Mouse (Mus musculus) C2C12 (cell line): ENCODE data around the gene Cd53. TPM values are rescaled to one million over a fixed set of nuclear protein-coding genes. Genes with fewer than 3 reads are reported as not detected.

ENCODE experiments used
- H3K27me3 ChIP-seq: one replicate; pipeline ENCODE4 v1.6.1; 2011; ENCODE audit not compliant: control insufficient read depth, insufficient read depth, insufficient read length
- H3K36me3 ChIP-seq: one replicate; pipeline ENCODE4 v1.6.1; 2011; ENCODE audit not compliant: control insufficient read depth, insufficient read depth
- H3K4me3 ChIP-seq: one replicate; pipeline ENCODE4 v1.5.1; 2011; ENCODE audit warnings: mild to moderate bottlenecking, control low read depth; ENCODE audit not compliant: poor library complexity, insufficient read depth, severe bottlenecking
- H3K79me2 ChIP-seq: one replicate; pipeline ENCODE4 v1.6.1; 2011; ENCODE audit not compliant: control insufficient read depth, insufficient read depth
- H3K79me3 ChIP-seq: one replicate; pipeline ENCODE4 v1.6.1; 2011; ENCODE audit warnings: low read depth, control low read depth
- H3ac ChIP-seq: one replicate; pipeline ENCODE3; 2011; ENCODE audit warnings: low read depth; ENCODE audit not compliant: control insufficient read depth, insufficient read length
- CEBPB ChIP-seq: IDR thresholded peaks from one replicate; pipeline ENCODE4 v1.6.1; 2011; ENCODE audit warnings: low read depth, mild to moderate bottlenecking, control low read depth, moderate library complexity
- CTCF ChIP-seq: IDR thresholded peaks from one replicate; pipeline ENCODE4 v1.5.1; 2011; ENCODE audit not compliant: control insufficient read depth, insufficient read depth, insufficient read length
- FOSL1 ChIP-seq: IDR thresholded peaks from one replicate; pipeline ENCODE4 v1.8.0; 2011; ENCODE audit warnings: mild to moderate bottlenecking, low read length; ENCODE audit not compliant: poor library complexity, insufficient read depth, severe bottlenecking
- MAX ChIP-seq: IDR thresholded peaks from one replicate; pipeline ENCODE4 v1.6.1; 2011; ENCODE audit warnings: mild to moderate bottlenecking, control low read depth
- MYOD1 ChIP-seq: IDR thresholded peaks from one replicate; pipeline ENCODE4 v1.6.1; 2011; ENCODE audit warnings: low read depth; ENCODE audit not compliant: control insufficient read depth, insufficient read length
- MYOG ChIP-seq: IDR thresholded peaks from one replicate; pipeline ENCODE4 v1.6.1; 2011; ENCODE audit not compliant: control insufficient read depth, insufficient read length; ENCODE audit errors: extremely low read depth
- USF1 ChIP-seq: IDR thresholded peaks from one replicate; pipeline ENCODE4 v1.6.1; 2011; ENCODE audit warnings: low read depth, mild to moderate bottlenecking, control low read depth, moderate library complexity
- polyA plus RNA-seq: library from polyadenylated mRNA; unstranded; fragments of >200 nt; fragmentation: generic; extraction: Trizol; gene quantifications from one replicate; pipeline ENCODE4 v1.2.1, GENCODE M21; 2012; ENCODE audit warnings: missing spikeins

The Cd53 gene
- polyA plus RNA-seq, 1 experiment = 4.3 TPM

DNA sequence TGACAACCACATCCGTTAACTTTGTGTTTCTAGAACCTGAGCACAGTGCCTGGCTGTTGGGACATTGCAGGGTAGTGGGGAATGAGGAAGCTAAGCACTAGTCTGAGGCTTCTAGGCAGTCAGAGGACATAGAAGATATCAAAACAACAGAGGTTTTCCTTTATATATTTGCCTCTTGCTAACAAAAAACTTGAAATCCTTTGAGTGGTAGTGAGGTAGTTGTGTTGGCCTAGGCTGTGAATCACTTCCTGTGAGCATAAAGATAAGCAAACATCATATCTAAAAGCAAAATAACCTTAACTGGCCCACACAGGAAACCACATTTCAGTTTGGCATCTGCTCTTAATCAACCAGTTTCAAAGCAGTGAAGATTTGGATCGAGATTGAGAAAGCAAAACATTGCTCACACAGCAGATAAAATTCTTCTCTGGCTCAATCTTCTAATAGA lies 1.5 kb downstream of the Cd53 start:
- H3K4me3 ChIP-seq = no peak overlapping the region
- no peaks in the 10 kb centered on the region for H3K79me2 ChIP-seq
- H3ac ChIP-seq = no peak overlapping the region
- no peaks in the 10 kb centered on the region for H3K79me3 ChIP-seq
- H3K36me3 ChIP-seq = no peaks in the 10 kb centered on the region
- TF ChIP-seq FOSL1 (peak; percentile 47), MYOD1 (no peak), CEBPB (peak; percentile 47), MAX (no peak)
- no peaks in the 10 kb centered on the region for H3K27me3 ChIP-seq

GRCm38 (mm10) chr3:106787972-106788371 lies 2.0 kb downstream of the Cd53 start:
- Histone ChIP-seq H3K79me2 (no peaks in the 10 kb centered on the region), H3K27me3 (no peaks in the 10 kb centered on the region), H3K4me3 (no peak overlapping the region), H3ac (no peak overlapping the region), H3K36me3 (no peaks in the 10 kb centered on the region), H3K79me3 (no peaks in the 10 kb centered on the region)
- TF ChIP-seq CTCF (no peak), MYOG (no peak), CEBPB (peak; percentile 75), USF1 (peak; percentile 58)

GRCm38 (mm10) chr3:106785130-106785529 lies 4.8 kb downstream of the Cd53 start:
- TF ChIP-seq USF1 (no peak), FOSL1 (peak; percentile 41)

GRCm38 (mm10) chr3:106771834-106772233 lies 18.1 kb downstream of the Cd53 start:
- Histone ChIP-seq H3K27me3 (no peaks in the 10 kb centered on the region), H3K36me3 (no peaks in the 10 kb centered on the region), H3K79me3 (no peaks in the 10 kb centered on the region), H3K4me3 (no peak overlapping the region), H3ac (no peak overlapping the region), H3K79me2 (no peaks in the 10 kb centered on the region)
- TF ChIP-seq USF1 = no peak
- no peak for TF ChIP-seq MYOG
- no peak for TF ChIP-seq MYOD1
- no peak for TF ChIP-seq CTCF
- no peak for TF ChIP-seq MAX
- TF ChIP-seq FOSL1 = no peak
- no peak for TF ChIP-seq CEBPB

More at GRCm38 (mm10) chr3:106785130-106785529, 4.8 kb downstream of the Cd53 start:
- no peaks in the 10 kb centered on the region for H3K27me3 ChIP-seq
- no peaks in the 10 kb centered on the region for H3K79me3 ChIP-seq
- H3K36me3 ChIP-seq = no peaks in the 10 kb centered on the region
- H3ac ChIP-seq = no peak overlapping the region
- H3K4me3 ChIP-seq = no peak overlapping the region
- H3K79me2 ChIP-seq = no peaks in the 10 kb centered on the region

- H3K36me3 ChIP-seq = no peaks in the 10 kb centered on the region
- H3K4me3 ChIP-seq = no peak overlapping the region
- H3ac ChIP-seq = no peak overlapping the region
- H3K79me2 ChIP-seq = no peaks in the 10 kb centered on the region
- TF ChIP-seq FOSL1 (no peak), MYOD1 (no peak), MAX (no peak), MYOG (no peak), CTCF (no peak), USF1 (no peak), CEBPB (no peak)
- H3K27me3 ChIP-seq = no peaks in the 10 kb centered on the region
- H3K79me3 ChIP-seq = no peaks in the 10 kb centered on the region
Observed at GRCm38 (mm10) chr3:106755898-106756297, 34.1 kb downstream of the Cd53 start.

GRCm38 (mm10) chr3:106722028-106722945 lies 67.7 kb downstream of the Cd53 start:
- peaks cover 51% of the 10 kb centered on the region for H3K79me2 ChIP-seq
- peak overlapping the region; percentile 56 for H3K4me3 ChIP-seq
- TF ChIP-seq MAX (no peak), CTCF (peak; percentile 48), MYOG (no peak), MYOD1 (no peak), USF1 (peak; percentile 48)
- no peaks in the 10 kb centered on the region for H3K36me3 ChIP-seq
- H3K79me3 ChIP-seq = peaks cover 41% of the 10 kb centered on the region
- H3ac ChIP-seq = peak overlapping the region; percentile 73
- H3K27me3 ChIP-seq = no peaks in the 10 kb centered on the region
